Mouse (Mus musculus) layer of hippocampus, adult 11-12 months (tissue): ENCODE results near the gene Olfr1445.

ENCODE experiments used
- DNase-seq: peaks from one replicate; pipeline ENCODE4 v3.0.0; 2022; ENCODE audit warnings: low spot score

Olfr1445 gene

DNA sequence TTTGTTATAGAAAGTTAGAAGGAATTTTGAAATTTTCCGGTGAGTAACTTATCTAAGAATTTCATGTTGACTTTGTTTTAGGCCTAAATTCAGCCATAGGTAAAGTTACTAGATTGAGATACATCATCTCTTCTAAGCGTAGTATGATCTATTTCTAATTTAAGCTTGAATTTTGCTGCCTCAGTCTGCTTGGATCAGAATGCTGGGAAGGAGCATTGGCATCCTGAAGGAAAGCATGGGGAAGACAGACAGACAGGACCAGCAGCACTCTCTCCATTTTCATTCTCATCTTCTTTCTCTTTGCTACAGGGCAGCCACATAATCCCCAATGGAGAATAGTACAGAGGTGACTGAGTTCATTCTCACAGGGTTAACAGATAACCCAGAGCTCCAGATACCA lies at the start of gene Olfr1445:
Gene Olfr1445 (plus strand): TSS at position 301 of the 400 bp plus-strand sequence.
- no peak for DNase-seq

DNA sequence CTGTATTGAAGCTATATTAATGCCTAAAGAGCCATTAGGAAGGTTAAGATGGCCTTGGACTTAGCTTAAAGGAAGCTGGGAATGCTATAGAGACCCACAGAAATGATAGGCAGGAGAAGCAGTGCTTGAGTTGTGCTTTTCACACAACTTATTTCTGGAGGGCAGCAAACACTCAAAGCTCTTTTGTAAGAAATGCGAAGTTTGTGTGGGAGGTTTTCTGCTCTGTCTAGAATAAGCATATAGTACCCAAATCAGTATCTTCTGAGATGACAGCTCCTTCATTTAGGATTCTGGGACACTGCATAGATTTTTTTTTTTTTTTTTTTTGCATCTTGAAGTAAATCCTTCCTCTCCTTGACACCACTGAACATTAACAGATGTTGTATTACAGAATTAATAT lies 45.1 kb upstream of the Olfr1445 start:
- no peak for DNase-seq

DNA sequence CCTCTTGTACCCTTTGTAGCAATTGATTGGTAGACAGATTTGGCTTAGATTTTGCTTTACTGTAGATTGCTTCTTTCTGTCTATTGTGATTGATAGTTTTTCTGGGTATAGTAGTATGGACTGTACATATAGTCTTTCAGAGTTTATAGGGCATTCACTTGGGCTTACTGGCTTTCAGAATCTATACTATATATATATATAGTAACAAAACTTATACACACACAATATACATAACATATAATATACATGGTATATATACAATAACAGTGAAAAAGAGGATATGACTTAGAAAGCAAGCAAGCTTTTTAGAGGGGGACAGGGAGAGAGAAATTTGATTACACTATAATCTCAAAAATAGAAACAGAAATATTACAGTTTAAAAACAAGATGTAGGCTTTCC lies 37.3 kb upstream of the Olfr1445 start, which contains the start of gene Gm5244:
Gene Gm5244 (plus strand): TSS at position 301 of the 400 bp plus-strand sequence.
- no peak for DNase-seq

DNA sequence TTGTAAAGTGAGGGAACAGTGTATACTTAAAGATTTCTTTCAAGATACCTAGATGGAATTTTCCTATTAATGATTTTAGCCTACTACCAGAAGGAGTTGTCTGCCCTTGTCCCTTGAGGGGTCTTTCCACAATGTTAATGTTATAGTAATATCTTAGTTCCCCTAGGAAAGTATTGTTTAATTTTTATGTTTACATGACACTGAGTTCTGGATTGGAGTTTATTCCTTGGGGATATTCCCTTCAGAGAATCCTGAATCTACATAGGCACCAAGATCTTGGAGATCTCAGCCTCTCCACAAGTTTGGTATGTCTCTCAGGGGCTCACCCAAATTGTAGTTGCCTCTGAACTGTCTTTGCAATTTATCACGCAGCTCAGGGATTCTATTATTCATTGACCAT lies 26.7 kb upstream of the Olfr1445 start, which contains the start of gene Olfr1444:
Gene Olfr1444 (plus strand): TSS at position 301 of the 400 bp plus-strand sequence.
- DNase-seq = no peak

DNA sequence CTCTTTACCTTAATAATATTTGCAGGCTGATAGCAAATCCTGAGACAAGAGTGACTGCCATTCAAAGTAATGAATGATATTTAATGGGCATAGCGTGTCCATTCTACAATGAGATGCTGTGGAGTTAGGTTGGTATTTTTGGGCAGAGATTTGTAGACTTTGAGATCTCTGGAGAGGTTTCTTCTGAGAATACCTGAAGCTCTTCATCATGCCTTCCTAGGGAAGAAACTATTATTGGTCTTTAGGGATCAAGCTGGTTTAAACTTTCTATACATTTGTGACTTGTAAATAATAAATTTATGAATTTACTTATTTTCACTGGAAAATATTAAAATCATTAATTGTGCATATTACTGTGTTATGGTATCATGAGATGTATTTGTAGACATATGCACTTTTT lies 9.8 kb downstream of the Olfr1445 start, which contains the start of gene Olfr1446:
Gene Olfr1446 (minus strand): TSS at position 101 of the 400 bp plus-strand sequence.
- DNase-seq = no peak

DNA sequence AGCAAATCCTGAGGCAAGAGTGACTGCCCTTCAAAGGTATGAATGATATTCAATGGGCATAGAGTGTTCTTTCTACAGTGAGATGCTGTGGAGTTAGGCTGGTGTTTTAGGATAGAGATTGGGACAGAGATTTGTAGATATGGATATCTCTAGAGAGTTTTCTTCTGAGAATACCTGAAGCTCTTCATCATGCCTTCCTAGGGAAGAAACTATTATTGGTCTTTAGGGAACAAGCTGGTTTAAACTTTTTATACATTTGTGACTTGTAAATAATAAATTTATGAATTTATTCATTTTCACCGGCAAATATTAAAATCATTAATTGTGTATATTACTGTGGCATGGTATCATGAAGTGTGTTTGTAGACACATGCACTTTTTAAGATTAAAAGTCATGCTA lies 20.0 kb downstream of the Olfr1445 start, which contains the start of gene Olfr1447:
Gene Olfr1447 (minus strand): TSS at position 101 of the 400 bp plus-strand sequence.
- no peak for DNase-seq

DNA sequence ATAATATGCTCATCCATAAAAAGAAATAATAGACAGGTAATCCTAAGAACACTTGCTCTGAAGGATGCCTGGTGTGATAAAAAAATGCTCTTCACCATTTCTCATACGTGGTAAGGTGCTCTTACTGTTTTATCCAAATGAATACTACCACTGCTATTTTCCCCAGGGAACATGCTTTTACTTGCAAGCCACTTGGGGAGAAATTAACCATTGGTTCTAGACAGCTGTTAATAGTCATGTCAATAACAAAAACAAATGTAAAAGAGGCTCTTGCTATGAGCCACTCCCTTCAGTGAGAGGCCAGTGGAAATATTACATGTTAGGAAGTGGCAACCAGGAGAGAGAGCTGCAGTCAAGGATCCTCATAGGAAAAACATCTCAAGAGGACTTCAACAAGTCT lies 40.7 kb downstream of the Olfr1445 start, which contains the start of gene Olfr1448:
Gene Olfr1448 (minus strand): TSS at position 101 of the 400 bp plus-strand sequence.
- DNase-seq = no peak

DNA sequence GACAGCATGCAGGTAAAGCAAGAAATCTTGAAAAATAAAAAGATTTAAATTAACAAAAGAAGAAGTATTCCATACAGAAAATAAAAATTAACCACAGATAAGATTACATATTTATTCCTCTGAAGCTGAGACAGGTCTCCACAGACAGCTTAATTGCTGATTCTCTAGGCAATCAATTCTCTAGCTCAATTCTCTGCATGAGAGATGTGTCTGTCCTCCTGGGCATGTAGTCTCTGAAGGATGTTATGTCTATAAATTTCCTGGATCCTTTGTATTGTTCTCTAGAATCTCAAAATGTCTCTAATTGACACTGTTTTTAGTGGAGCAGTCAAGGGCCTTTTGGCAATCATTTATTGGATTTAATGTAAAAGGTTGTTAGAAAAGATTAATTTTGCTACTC lies 46.9 kb downstream of the Olfr1445 start, which contains the start of gene Olfr1449:
Gene Olfr1449 (plus strand): TSS at position 301 of the 400 bp plus-strand sequence.
- DNase-seq = no peak
